Mouse (Mus musculus) lung, postnatal 36 days (tissue): ENCODE measurements at regions not wholly inside any gene's neighbourhood (a gene's known extent, or its start where the extent isn't known, plus 50 kb on each side); places are given as distances from the start of the nearest gene placed in this dataset.

ENCODE experiments used
- DNase-seq: peaks from one replicate; pipeline ENCODE4 v3.0.0; 2022; ENCODE audit warnings: mixed read lengths

DNA sequence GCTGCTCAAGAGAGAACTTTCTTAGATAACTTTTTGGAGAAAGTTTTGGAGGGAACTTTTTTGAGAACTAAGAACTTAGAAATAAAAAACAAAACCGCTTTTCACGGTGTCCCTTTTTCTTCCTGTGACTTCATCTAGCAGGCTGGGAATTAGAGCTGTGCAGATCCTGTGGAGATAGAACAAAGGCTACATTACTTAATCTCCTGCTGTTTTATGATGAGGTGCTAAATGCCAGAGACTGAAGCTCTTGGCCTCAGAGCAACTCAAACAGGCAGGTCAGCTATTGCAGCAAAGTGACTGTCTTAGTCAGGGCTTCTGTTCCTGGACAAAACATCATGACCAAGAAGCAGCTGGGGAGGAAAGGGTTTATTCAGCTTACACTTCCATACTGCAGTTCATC lies 157.3 kb downstream of the Pth2r start:
- no peak for DNase-seq

DNA sequence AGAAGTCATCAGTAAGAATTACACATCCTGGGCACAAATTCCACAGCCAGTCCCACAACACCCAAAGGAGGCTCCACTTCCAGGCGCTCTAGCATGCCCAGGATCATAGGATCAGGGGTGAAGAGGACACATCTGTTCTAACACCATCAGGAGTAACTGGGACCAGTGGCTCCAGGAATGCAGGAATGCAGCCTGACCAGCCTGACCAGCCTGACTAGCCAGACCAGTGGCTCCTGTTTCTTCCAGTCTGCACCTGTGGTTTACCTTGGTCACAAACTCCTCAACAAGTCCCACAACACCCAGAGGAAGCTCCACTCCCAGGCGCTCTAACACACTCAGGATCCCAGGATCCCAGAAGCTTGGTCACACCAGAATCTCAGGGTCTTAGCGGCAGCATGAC lies 158.3 kb downstream of the Pth2r start:
- peak; percentile 2 for DNase-seq
